Mouse (Mus musculus) C2C12 (cell line): ENCODE data around the gene Stk4. TPM values are rescaled to one million over a fixed set of nuclear protein-coding genes. Genes with fewer than 3 reads are reported as not detected.

ENCODE experiments used
- H3K27me3 ChIP-seq: one replicate; pipeline ENCODE4 v1.6.1; 2011; ENCODE audit not compliant: control insufficient read depth, insufficient read depth, insufficient read length
- H3K36me3 ChIP-seq: one replicate; pipeline ENCODE4 v1.6.1; 2011; ENCODE audit not compliant: control insufficient read depth, insufficient read depth
- H3K4me3 ChIP-seq: one replicate; pipeline ENCODE4 v1.5.1; 2011; ENCODE audit warnings: mild to moderate bottlenecking, control low read depth; ENCODE audit not compliant: poor library complexity, insufficient read depth, severe bottlenecking
- H3K79me2 ChIP-seq: one replicate; pipeline ENCODE4 v1.6.1; 2011; ENCODE audit not compliant: control insufficient read depth, insufficient read depth
- H3K79me3 ChIP-seq: one replicate; pipeline ENCODE4 v1.6.1; 2011; ENCODE audit warnings: low read depth, control low read depth
- H3ac ChIP-seq: one replicate; pipeline ENCODE3; 2011; ENCODE audit warnings: low read depth; ENCODE audit not compliant: control insufficient read depth, insufficient read length
- CEBPB ChIP-seq: IDR thresholded peaks from one replicate; pipeline ENCODE4 v1.6.1; 2011; ENCODE audit warnings: low read depth, mild to moderate bottlenecking, control low read depth, moderate library complexity
- CTCF ChIP-seq: IDR thresholded peaks from one replicate; pipeline ENCODE4 v1.5.1; 2011; ENCODE audit not compliant: control insufficient read depth, insufficient read depth, insufficient read length
- FOSL1 ChIP-seq: IDR thresholded peaks from one replicate; pipeline ENCODE4 v1.8.0; 2011; ENCODE audit warnings: mild to moderate bottlenecking, low read length; ENCODE audit not compliant: poor library complexity, insufficient read depth, severe bottlenecking
- MAX ChIP-seq: IDR thresholded peaks from one replicate; pipeline ENCODE4 v1.6.1; 2011; ENCODE audit warnings: mild to moderate bottlenecking, control low read depth
- MYOD1 ChIP-seq: IDR thresholded peaks from one replicate; pipeline ENCODE4 v1.6.1; 2011; ENCODE audit warnings: low read depth; ENCODE audit not compliant: control insufficient read depth, insufficient read length
- MYOG ChIP-seq: IDR thresholded peaks from one replicate; pipeline ENCODE4 v1.6.1; 2011; ENCODE audit not compliant: control insufficient read depth, insufficient read length; ENCODE audit errors: extremely low read depth
- USF1 ChIP-seq: IDR thresholded peaks from one replicate; pipeline ENCODE4 v1.6.1; 2011; ENCODE audit warnings: low read depth, mild to moderate bottlenecking, control low read depth, moderate library complexity
- polyA plus RNA-seq: library from polyadenylated mRNA; unstranded; fragments of >200 nt; fragmentation: generic; extraction: Trizol; gene quantifications from one replicate; pipeline ENCODE4 v1.2.1, GENCODE M21; 2012; ENCODE audit warnings: missing spikeins

Stk4 gene
- polyA plus RNA-seq, 1 experiment: 9.5 TPM

- Histone ChIP-seq H3K79me3 (no peaks in the 10 kb centered on the region), H3K79me2 (no peaks in the 10 kb centered on the region), H3K36me3 (no peaks in the 10 kb centered on the region), H3K4me3 (no peak overlapping the region), H3ac (no peak overlapping the region), H3K27me3 (no peaks in the 10 kb centered on the region)
- TF ChIP-seq FOSL1 (no peak), CTCF (no peak), USF1 (no peak), MAX (no peak), MYOG (no peak), CEBPB (no peak), MYOD1 (no peak)
Measured at GRCm38 (mm10) chr2:164038407-164039028, 31.6 kb upstream of the Stk4 start.

- H3K4me3 ChIP-seq: no peak overlapping the region
- H3K36me3 ChIP-seq: no peaks in the 10 kb centered on the region
- no peaks in the 10 kb centered on the region for H3K27me3 ChIP-seq
- no peaks in the 10 kb centered on the region for H3K79me3 ChIP-seq
- TF ChIP-seq FOSL1: no peak
- no peak for TF ChIP-seq MAX
- no peak for TF ChIP-seq USF1
- no peak for TF ChIP-seq CTCF
- no peak for TF ChIP-seq MYOD1
- TF ChIP-seq CEBPB: no peak
- no peak for TF ChIP-seq MYOG
- no peaks in the 10 kb centered on the region for H3K79me2 ChIP-seq
- H3ac ChIP-seq: no peak overlapping the region
Measured at GRCm38 (mm10) chr2:164040949-164041348, 29.2 kb upstream of the Stk4 start.

- Histone ChIP-seq H3K27me3 (no peaks in the 10 kb centered on the region), H3K79me3 (no peaks in the 10 kb centered on the region), H3K4me3 (no peak overlapping the region), H3ac (no peak overlapping the region), H3K36me3 (no peaks in the 10 kb centered on the region), H3K79me2 (no peaks in the 10 kb centered on the region)
- TF ChIP-seq MAX: no peak
- TF ChIP-seq FOSL1: no peak
- TF ChIP-seq USF1: no peak
- TF ChIP-seq CTCF: no peak
- no peak for TF ChIP-seq CEBPB
- no peak for TF ChIP-seq MYOD1
- TF ChIP-seq MYOG: no peak
Measured at GRCm38 (mm10) chr2:164041523-164041922, 28.6 kb upstream of the Stk4 start.

- TF ChIP-seq CEBPB (no peak), FOSL1 (no peak), MAX (no peak), USF1 (no peak), CTCF (no peak), MYOG (no peak), MYOD1 (no peak)
- Histone ChIP-seq H3K27me3 (no peaks in the 10 kb centered on the region), H3K4me3 (no peak overlapping the region), H3K36me3 (peaks cover 3% of the 10 kb centered on the region), H3K79me2 (no peaks in the 10 kb centered on the region), H3ac (no peak overlapping the region), H3K79me3 (no peaks in the 10 kb centered on the region)
Measured at GRCm38 (mm10) chr2:164047197-164047690, 22.9 kb upstream of the Stk4 start.

GRCm38 (mm10) chr2:164053767-164054166 is 16.4 kb upstream of the Stk4 start:
- Histone ChIP-seq H3K4me3 (no peak overlapping the region), H3K27me3 (no peaks in the 10 kb centered on the region), H3K79me3 (no peaks in the 10 kb centered on the region), H3K79me2 (no peaks in the 10 kb centered on the region), H3ac (peak overlapping the region; percentile 6), H3K36me3 (peaks cover 58% of the 10 kb centered on the region)
- TF ChIP-seq CEBPB: no peak
- no peak for TF ChIP-seq MYOD1
- no peak for TF ChIP-seq MAX
- TF ChIP-seq CTCF: no peak
- TF ChIP-seq MYOG: no peak
- TF ChIP-seq FOSL1: no peak
- TF ChIP-seq USF1: no peak
